Mouse (Mus musculus) heart, embryonic 16.5 days (tissue): Measurements from ENCODE around the gene Ripor3. TPM values are rescaled to one million over a fixed set of nuclear protein-coding genes. Genes with fewer than 3 reads are reported as not detected.

ENCODE experiments used
- ATAC-seq: fragments of 200-750 bp; cut with Nextera tagmentation; replicated peaks from 2 replicates; pipeline ENCODE4 v1.8.0; 2017; ENCODE audit warnings: moderate number of reproducible peaks; ENCODE audit not compliant: insufficient read depth, low FRiP score; ENCODE audit errors: extremely low read depth
- H3K27ac ChIP-seq: fragments of 300-500 bp; sonication (generic); 2 replicates; pipeline ENCODE4 v1.5.1; 2014; ENCODE audit warnings: mild to moderate bottlenecking, low read length, control low read depth, moderate library complexity
- H3K27me3 ChIP-seq: fragments of 300-500 bp; sonication (generic); 2 replicates; pipeline ENCODE4 v1.6.1; 2014; ENCODE audit warnings: low read length, mixed read lengths; ENCODE audit not compliant: control insufficient read depth, insufficient read depth
- H3K36me3 ChIP-seq: fragments of 300-500 bp; sonication (generic); 2 replicates; pipeline ENCODE4 v1.6.1; 2014; ENCODE audit not compliant: control insufficient read depth, insufficient read depth
- H3K4me1 ChIP-seq: fragments of 300-500 bp; sonication (generic); 2 replicates; pipeline ENCODE4 v1.6.1; 2014; ENCODE audit warnings: low read length, mixed read lengths; ENCODE audit not compliant: control insufficient read depth, insufficient read depth
- H3K4me2 ChIP-seq: fragments of 300-500 bp; sonication (generic); 2 replicates; pipeline ENCODE4 v1.6.1; 2014; ENCODE audit warnings: low read depth, mild to moderate bottlenecking, control low read depth, low read length
- H3K4me3 ChIP-seq: fragments of 300-500 bp; sonication (generic); 2 replicates; pipeline ENCODE4 v1.5.1; 2014; ENCODE audit warnings: mild to moderate bottlenecking, control low read depth, low read length
- H3K9ac ChIP-seq: fragments of 300-500 bp; sonication (generic); 2 replicates; pipeline ENCODE4 v1.6.1; 2014; ENCODE audit warnings: low read length, control low read depth
- H3K9me3 ChIP-seq: fragments of 300-500 bp; sonication (generic); replicated peaks from 2 replicates; pipeline ENCODE4 v1.6.1; 2016; ENCODE audit warnings: low read length; ENCODE audit not compliant: control insufficient read depth
- WGBS: fragments of 180-500 bp; shearing (Covaris S2); extraction: QIAGEN DNeasy Blood & Tissue Kit; methylation state at CpG from one replicate; pipeline ENCODE4 v1.1.7; 2014; 5-methylcytosine and 5-hydroxymethylcytosine counted together
- polyA plus RNA-seq: library from polyadenylated mRNA; unstranded; fragments of >200 nt; fragmentation: Nextera tagmentation; extraction: Ambion mirVana; gene quantifications from 2 replicates; pipeline ENCODE4 v1.2.1, GENCODE M21; 2015

Gene Ripor3
- polyA plus RNA-seq, 1 experiment from 2014 or later = 0.84 TPM

DNA sequence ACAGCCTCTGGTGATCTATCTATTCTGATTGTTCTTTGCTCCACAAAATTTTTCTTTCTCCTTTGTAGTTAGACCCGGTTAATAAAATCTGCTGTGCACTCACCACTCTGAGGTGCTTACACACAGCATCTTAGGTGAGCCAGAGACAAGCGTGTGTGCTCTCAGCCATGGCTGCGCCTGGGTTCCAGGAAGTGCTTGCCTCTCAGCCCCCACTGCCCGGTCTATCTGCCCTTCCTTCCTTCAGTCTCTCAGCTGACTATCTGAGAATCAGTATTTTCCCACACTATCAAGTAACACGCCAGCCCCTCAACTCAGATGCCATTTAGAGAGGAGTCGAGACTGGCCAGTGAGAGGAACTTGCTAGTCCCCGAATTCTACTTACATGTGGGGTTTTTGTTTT, 50.4 kb downstream of the Ripor3 start:
- Histone ChIP-seq H3K4me1 (peaks cover 65% of the 10 kb centered on the region), H3K9ac (no peak overlapping the region)
- ATAC-seq = no peak

GRCm38 (mm10) chr2:167959384-167959911, 51.0 kb downstream of the Ripor3 start:
- 57% methylated on average over 4 of the region's 4 CpGs for WGBS
- Histone ChIP-seq H3K36me3 (peaks cover 5% of the 10 kb centered on the region; the same call in 1 of the 2 replicates), H3K9me3 (no peaks in the 10 kb centered on the region), H3K27ac (peak overlapping the region; percentile 78), H3K4me2 (peak overlapping the region; percentile 27), H3K4me1 (peaks cover 61% of the 10 kb centered on the region), H3K27me3 (no peaks in the 10 kb centered on the region), H3K9ac (peak overlapping the region; percentile 3; the same call in 1 of the 2 replicates), H3K4me3 (no peak overlapping the region)
- ATAC-seq = no peak

More for the DNA sequence above, 50.4 kb downstream of the Ripor3 start:
- Histone ChIP-seq H3K27me3 (no peaks in the 10 kb centered on the region), H3K36me3 (peaks cover 8% of the 10 kb centered on the region; the same call in 1 of the 2 replicates), H3K9me3 (no peaks in the 10 kb centered on the region), H3K4me3 (no peak overlapping the region), H3K27ac (peak overlapping the region; percentile 78), H3K4me2 (no peak overlapping the region)
- 40% methylated on average over 7 of the region's 7 CpGs for WGBS

DNA sequence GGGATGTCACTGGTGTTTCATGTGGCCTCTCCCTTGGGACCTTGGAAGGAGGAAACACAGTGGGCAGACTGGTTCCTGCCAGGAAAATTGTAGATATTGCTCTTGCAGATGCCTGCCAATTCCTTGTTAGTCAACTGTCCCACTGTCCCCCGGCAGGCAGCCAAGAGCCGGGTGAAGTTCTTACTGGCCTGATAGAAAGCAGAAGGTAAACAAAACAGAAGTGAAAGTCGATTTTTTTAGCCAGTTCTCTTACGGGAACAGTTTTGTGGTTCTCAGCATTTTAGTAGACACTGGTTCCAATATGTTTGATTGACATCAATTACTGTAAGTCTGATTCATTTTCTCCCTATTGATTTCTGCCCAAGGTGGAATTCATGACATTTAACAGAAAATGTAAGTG, 51.6 kb downstream of the Ripor3 start:
- Histone ChIP-seq H3K9ac (peak overlapping the region; percentile 46), H3K4me3 (0 out of 2 replicates have a peak overlapping the region, but pooled peaks have one; percentile 0), H3K27ac (peak overlapping the region; percentile 78), H3K4me1 (peaks cover 55% of the 10 kb centered on the region), H3K9me3 (no peaks in the 10 kb centered on the region), H3K27me3 (no peaks in the 10 kb centered on the region), H3K4me2 (peak overlapping the region; percentile 27), H3K36me3 (peaks cover 3% of the 10 kb centered on the region; the same call in 1 of the 2 replicates)
- 9% methylated on average over 4 of the region's 4 CpGs for WGBS
- peak; percentile 23; the same call in 1 of the 2 replicates for ATAC-seq

- Histone ChIP-seq H3K4me1 (peaks cover 50% of the 10 kb centered on the region), H3K4me3 (no peak overlapping the region), H3K9me3 (no peaks in the 10 kb centered on the region), H3K36me3 (no peaks in the 10 kb centered on the region), H3K4me2 (peak overlapping the region; percentile 27; the same call in 1 of the 2 replicates), H3K27ac (peak overlapping the region; percentile 78), H3K9ac (peak overlapping the region; percentile 46), H3K27me3 (no peaks in the 10 kb centered on the region)
- 0 out of 2 replicates have a peak, but pooled peaks have one; percentile 16 for ATAC-seq
- WGBS = 16% methylated on average over 5 of the region's 5 CpGs
Observed at GRCm38 (mm10) chr2:167958082-167958788, 52.2 kb downstream of the Ripor3 start.

DNA sequence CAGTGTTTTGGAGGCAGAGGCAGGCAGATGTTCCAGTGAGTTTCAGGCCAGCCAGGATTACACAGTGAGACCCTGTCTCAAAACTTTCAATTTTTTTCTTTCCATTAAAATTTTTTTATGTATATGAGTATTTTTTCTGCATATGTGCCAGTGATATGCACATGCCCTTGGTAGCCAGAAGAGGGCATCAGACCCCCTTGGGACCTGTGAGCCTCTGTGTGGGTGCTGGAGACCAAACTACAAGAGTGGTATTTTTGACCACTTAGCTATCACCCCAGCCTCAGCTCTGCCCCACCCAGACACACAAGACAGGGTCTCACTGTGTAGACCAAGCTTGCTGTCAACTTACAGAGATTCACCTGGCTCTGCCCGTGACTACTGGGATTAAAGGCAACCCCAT, 52.9 kb downstream of the Ripor3 start:
- Histone ChIP-seq H3K27me3 (no peaks in the 10 kb centered on the region), H3K9me3 (no peaks in the 10 kb centered on the region), H3K4me3 (no peak overlapping the region), H3K27ac (peak overlapping the region; percentile 78), H3K4me1 (peaks cover 43% of the 10 kb centered on the region), H3K9ac (no peak overlapping the region), H3K36me3 (no peaks in the 10 kb centered on the region), H3K4me2 (no peak overlapping the region)
- 93% methylated on average over 1 of the region's 1 CpGs for WGBS
- no peak for ATAC-seq

GRCm38 (mm10) chr2:167954928-167955327, 55.5 kb downstream of the Ripor3 start:
- Histone ChIP-seq H3K27me3 (no peaks in the 10 kb centered on the region), H3K4me2 (no peak overlapping the region), H3K4me1 (peaks cover 35% of the 10 kb centered on the region), H3K4me3 (no peak overlapping the region), H3K27ac (no peak overlapping the region), H3K9me3 (no peaks in the 10 kb centered on the region), H3K36me3 (no peaks in the 10 kb centered on the region), H3K9ac (no peak overlapping the region)
- 66% methylated on average over 7 of the region's 7 CpGs for WGBS
- ATAC-seq = no peak

DNA sequence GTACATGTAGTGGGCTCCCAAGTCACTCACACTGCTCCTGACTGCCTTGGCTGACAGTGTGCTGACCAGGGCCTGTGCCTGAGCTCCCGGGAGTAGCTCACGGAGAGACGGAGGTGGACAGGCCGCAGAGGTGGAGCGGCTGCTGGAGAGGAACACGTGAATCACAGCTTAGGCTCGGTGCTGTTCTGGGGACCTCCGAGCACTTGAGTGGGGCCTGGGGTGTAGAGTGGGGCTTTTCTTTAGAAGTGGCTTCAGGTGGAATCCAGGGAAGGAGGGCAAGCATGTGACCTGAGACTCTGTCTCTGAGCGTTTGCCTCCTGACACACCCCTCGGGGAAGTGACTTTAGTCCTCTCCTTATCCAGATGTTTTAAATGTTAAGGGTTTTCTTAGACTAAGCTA, 56.6 kb downstream of the Ripor3 start:
- H3K27me3 ChIP-seq = no peaks in the 10 kb centered on the region
- no peak overlapping the region for H3K27ac ChIP-seq
- H3K9ac ChIP-seq = no peak overlapping the region
- H3K4me2 ChIP-seq = no peak overlapping the region
- H3K4me1 ChIP-seq = peaks cover 34% of the 10 kb centered on the region
- no peaks in the 10 kb centered on the region for H3K36me3 ChIP-seq
- no peaks in the 10 kb centered on the region for H3K9me3 ChIP-seq
- no peak for ATAC-seq
- 71% methylated on average over 10 of the region's 10 CpGs for WGBS
- H3K4me3 ChIP-seq = no peak overlapping the region

DNA sequence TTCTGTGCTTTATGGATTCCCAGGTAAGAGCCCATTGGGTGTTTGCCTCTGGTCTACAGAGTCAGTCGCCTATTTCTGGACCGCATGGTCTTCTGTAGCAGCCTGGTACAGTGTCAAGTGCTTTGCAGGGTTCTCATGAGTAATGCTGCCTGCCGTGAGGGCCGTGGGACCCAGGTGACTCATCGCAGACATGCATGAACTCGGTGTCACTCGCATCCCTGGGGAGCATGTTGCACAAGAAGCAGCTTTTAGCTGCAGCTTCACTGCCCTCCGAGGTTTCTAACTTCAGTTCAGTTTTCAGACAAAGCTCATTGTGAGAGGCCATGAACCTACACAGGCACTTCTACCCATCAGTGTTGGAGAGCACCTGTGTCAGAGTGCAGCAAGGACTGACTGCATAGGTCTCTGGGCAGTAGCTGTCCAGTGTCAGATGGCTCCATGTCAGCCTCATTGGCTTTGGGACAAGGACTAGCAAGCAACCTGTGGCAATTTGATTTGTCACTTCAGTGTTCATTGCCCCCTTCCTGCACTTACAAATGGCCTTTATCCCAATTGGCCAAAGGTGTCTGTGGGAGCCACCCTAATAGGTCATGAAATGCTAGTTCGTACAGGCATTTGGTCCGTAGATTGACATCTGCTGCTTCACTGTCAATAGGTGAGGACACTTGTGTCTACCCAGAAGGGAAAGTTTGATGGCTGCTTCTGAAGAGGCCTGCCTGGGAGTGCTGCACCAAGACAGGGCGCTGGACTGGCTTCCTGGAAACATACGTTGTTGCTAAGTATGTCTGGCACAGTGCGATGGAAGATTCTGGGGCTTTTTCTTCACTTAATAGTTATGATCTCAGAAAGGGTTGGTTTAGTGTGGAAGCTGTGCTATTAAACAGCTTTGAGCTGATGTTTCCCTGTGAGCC, 58.9 kb downstream of the Ripor3 start:
- H3K4me1 ChIP-seq = peaks cover 35% of the 10 kb centered on the region
- H3K36me3 ChIP-seq = no peaks in the 10 kb centered on the region
- no peak for ATAC-seq

More for the DNA sequence above, 58.9 kb downstream of the Ripor3 start:
- Histone ChIP-seq H3K27me3 (no peaks in the 10 kb centered on the region), H3K4me3 (no peak overlapping the region), H3K27ac (no peak overlapping the region), H3K9ac (no peak overlapping the region), H3K9me3 (no peaks in the 10 kb centered on the region), H3K4me2 (no peak overlapping the region)
- WGBS = 67% methylated on average over 13 of the region's 13 CpGs
